Mouse (Mus musculus): ENCODE data around the gene Il20. TPM values are rescaled to one million over a fixed set of nuclear protein-coding genes. Genes with fewer than 3 reads are reported as not detected.

Il20 gene
- polyA plus RNA-seq (2012; rRNA removed) (not detected in 2 replicates), polyA plus RNA-seq (2014; fragmentation: Nextera tagmentation; extraction: Ambion mirVana) (not detected in 2 replicates)

DNA sequence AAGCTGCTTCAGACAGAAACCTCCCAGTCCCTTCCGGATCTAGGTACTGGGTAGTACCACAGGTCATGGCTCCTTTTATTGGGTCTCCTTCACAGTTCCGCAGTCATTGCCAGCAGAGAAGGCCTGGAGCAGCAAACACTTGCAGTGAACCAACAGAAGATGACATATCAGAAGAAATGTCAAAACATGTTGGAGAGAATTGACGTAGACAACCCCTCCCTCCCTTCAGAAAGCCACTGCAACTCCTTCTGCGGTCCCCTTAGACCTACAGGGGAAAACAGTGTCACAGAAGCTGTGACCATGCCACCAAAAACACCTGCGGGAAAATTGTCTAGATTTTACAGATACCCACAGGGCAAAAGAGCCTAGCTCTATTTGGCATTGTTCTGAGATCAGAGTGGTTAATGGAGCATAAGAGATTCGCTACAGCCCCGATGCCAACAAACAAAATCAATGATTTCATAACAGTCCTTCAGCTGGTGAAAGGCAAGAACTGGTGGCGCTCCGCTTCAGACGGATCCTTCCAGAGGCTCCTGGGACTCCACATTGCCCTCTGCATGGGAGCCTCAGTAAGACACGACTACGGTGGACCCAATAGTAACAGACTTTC, at the start of gene Il20:
Gene Il20 (minus strand): TSS at position 51 of the 610 bp plus-strand sequence.
- ATAC-seq (ENCODE audit: insufficient read depth) (no peak), DNase-seq (ENCODE audit: low read depth in 3 of 3, low spot score in 3 of 3) (no peak)
- Histone ChIP-seq H3K4me2 (ENCODE audit: low read depth) (no peak within 1 kb of the TSS), H3K9ac (replicated peaks) (no peak within 1 kb of the TSS), H3K9me3 (ENCODE audit: control insufficient read depth, low read length) (no peaks in the 10 kb centered on the region), H3K36me3 (replicated peaks; ENCODE audit: control insufficient read depth, insufficient read depth, low read depth) (no peaks in the 10 kb centered on the region), H3K4me1 (replicated peaks; ENCODE audit: control insufficient read depth in 2 of 2, insufficient read depth in 2 of 2, low read length in 1 of 2) (no peaks in the 10 kb centered on the region), H3K4me3 (ENCODE audit: insufficient read depth in 1 of 2, low read depth in 2 of 2, low read length in 2 of 2) (no peak within 1 kb of the TSS), H3K27me3 (ENCODE audit: control insufficient read depth, insufficient read depth, low read length) (no peaks in the 10 kb centered on the region), H3K27ac (no peak within 1 kb of the TSS)
- TF ChIP-seq CTCF (IDR thresholded peaks at IDR 0.05; ENCODE audit: low read depth) (no peak), EP300 (IDR thresholded peaks at IDR 0.05; ENCODE audit: low read depth) (no peak)
- 67% methylated on average over 12 of the region's 12 CpGs for WGBS (ENCODE audit: insufficient replicate concordance)

GRCm38 (mm10) chr1:130946920-130947319, 35.7 kb upstream of the Il20 start:
- H3K9ac ChIP-seq (replicated peaks), result no peak overlapping the region
- H3K4me1 ChIP-seq (replicated peaks; ENCODE audit: control insufficient read depth in 2 of 2, insufficient read depth in 2 of 2, low read length in 1 of 2), result no peaks in the 10 kb centered on the region
- H3K27me3 ChIP-seq (ENCODE audit: control insufficient read depth, insufficient read depth, low read length), result no peaks in the 10 kb centered on the region
- no peak overlapping the region for H3K27ac ChIP-seq
- no peak for DNase-seq (ENCODE audit: low read depth in 3 of 3, low spot score in 3 of 3)
- 52% methylated on average over 6 of the region's 6 CpGs for WGBS (ENCODE audit: insufficient replicate concordance)
- TF ChIP-seq CTCF (IDR thresholded peaks at IDR 0.05; ENCODE audit: low read depth), result no peak
- TF ChIP-seq EP300 (IDR thresholded peaks at IDR 0.05; ENCODE audit: low read depth), result no peak
- no peaks in the 10 kb centered on the region for H3K36me3 ChIP-seq (replicated peaks; ENCODE audit: control insufficient read depth, insufficient read depth, low read depth)
- H3K9me3 ChIP-seq (ENCODE audit: control insufficient read depth, low read length), result no peaks in the 10 kb centered on the region
- ATAC-seq (ENCODE audit: insufficient read depth), result no peak
- H3K4me3 ChIP-seq (ENCODE audit: insufficient read depth in 1 of 2, low read depth in 2 of 2, low read length in 2 of 2), result no peak overlapping the region
- H3K4me2 ChIP-seq (ENCODE audit: low read depth), result no peak overlapping the region

DNA sequence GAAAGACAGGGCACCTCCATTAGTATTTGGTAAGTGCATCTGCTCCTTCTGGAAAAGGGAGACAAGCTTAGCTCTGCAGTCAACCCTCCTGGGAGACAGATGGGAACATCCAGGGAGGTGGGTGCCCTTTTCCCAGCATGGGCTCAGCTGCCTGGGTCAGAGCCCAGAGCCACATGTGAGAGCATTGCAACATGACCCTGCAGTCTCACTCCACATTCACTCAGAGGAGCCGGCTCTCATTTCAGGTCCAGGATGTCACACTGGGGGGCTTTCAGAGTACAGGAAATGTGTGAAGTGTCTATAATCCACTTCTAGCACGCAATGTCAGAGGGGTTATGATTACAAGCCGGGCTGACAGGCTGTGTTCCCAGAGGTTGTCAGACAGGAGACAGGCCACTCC, 30.6 kb upstream of the Il20 start:
- H3K36me3 ChIP-seq (replicated peaks; ENCODE audit: control insufficient read depth, insufficient read depth, low read depth), result no peaks in the 10 kb centered on the region
- 44% methylated on average over 3 of the region's 3 CpGs for WGBS (ENCODE audit: insufficient replicate concordance)
- no peak overlapping the region for H3K9ac ChIP-seq (replicated peaks)
- no peak for TF ChIP-seq CTCF (IDR thresholded peaks at IDR 0.05; ENCODE audit: low read depth)
- TF ChIP-seq EP300 (IDR thresholded peaks at IDR 0.05; ENCODE audit: low read depth), result no peak
- H3K4me2 ChIP-seq (ENCODE audit: low read depth), result no peak overlapping the region
- no peak for ATAC-seq (ENCODE audit: insufficient read depth)
- no peaks in the 10 kb centered on the region for H3K9me3 ChIP-seq (ENCODE audit: control insufficient read depth, low read length)
- no peaks in the 10 kb centered on the region for H3K4me1 ChIP-seq (replicated peaks; ENCODE audit: control insufficient read depth in 2 of 2, insufficient read depth in 2 of 2, low read length in 1 of 2)
- no peak overlapping the region for H3K4me3 ChIP-seq (ENCODE audit: insufficient read depth in 1 of 2, low read depth in 2 of 2, low read length in 2 of 2)
- H3K27me3 ChIP-seq (ENCODE audit: control insufficient read depth, insufficient read depth, low read length), result no peaks in the 10 kb centered on the region
- DNase-seq (ENCODE audit: low read depth in 3 of 3, low spot score in 3 of 3), result no peak
- no peak overlapping the region for H3K27ac ChIP-seq

- no peak for TF ChIP-seq EP300 (IDR thresholded peaks at IDR 0.05; ENCODE audit: low read depth)
- no peak for TF ChIP-seq CTCF (IDR thresholded peaks at IDR 0.05; ENCODE audit: low read depth)
- H3K4me1 ChIP-seq (replicated peaks; ENCODE audit: control insufficient read depth in 2 of 2, insufficient read depth in 2 of 2, low read length in 1 of 2), result no peaks in the 10 kb centered on the region
- H3K27me3 ChIP-seq (ENCODE audit: control insufficient read depth, insufficient read depth, low read length), result no peaks in the 10 kb centered on the region
- H3K4me3 ChIP-seq (ENCODE audit: insufficient read depth in 1 of 2, low read depth in 2 of 2, low read length in 2 of 2), result no peak within 1 kb of the TSS
- H3K27ac ChIP-seq, result no peak within 1 kb of the TSS
- DNase-seq (ENCODE audit: low read depth in 3 of 3, low spot score in 3 of 3) (no peak), ATAC-seq (ENCODE audit: insufficient read depth) (no peak)
- whole genome bisulfite sequencing (ENCODE audit: insufficient replicate concordance), result 63% methylated on average over 4 of the region's 4 CpGs
- no peaks in the 10 kb centered on the region for H3K36me3 ChIP-seq (replicated peaks; ENCODE audit: control insufficient read depth, insufficient read depth, low read depth)
- H3K4me2 ChIP-seq (ENCODE audit: low read depth), result no peak within 1 kb of the TSS
- no peaks in the 10 kb centered on the region for H3K9me3 ChIP-seq (ENCODE audit: control insufficient read depth, low read length)
- no peak within 1 kb of the TSS for H3K9ac ChIP-seq (replicated peaks)
Observed at GRCm38 (mm10) chr1:130940065-130940687, 28.9 kb upstream of the Il20 start, which contains the start of gene Il19. TSS of gene Il19 (minus strand) at chr1:130940115.

DNA sequence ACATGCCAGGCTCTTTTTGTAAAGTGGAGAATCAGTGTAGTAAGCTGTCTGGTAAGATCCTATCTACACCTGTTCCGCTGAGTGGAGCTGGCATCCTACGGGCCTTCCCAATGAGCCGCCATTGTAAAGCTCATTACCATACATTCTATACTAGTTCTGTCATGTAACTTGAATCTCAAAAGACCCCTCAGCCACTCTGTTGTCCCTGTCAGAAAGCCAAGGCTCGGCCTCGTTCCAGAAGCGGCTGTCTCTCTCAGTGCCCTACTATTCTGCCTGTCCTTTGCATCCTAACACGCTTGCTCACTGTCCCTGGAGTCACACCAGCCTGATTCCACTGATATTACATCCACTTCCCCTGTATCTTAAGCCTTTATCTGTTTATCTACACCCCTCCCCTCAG, 26.9 kb upstream of the Il20 start:
- DNase-seq (ENCODE audit: low read depth in 3 of 3, low spot score in 3 of 3) (no peak), ATAC-seq (ENCODE audit: insufficient read depth) (no peak)
- TF ChIP-seq CTCF (IDR thresholded peaks at IDR 0.05; ENCODE audit: low read depth), result no peak
- TF ChIP-seq EP300 (IDR thresholded peaks at IDR 0.05; ENCODE audit: low read depth), result no peak
- H3K27ac ChIP-seq, result no peak overlapping the region
- 77% methylated on average over 7 of the region's 7 CpGs for WGBS (ENCODE audit: insufficient replicate concordance)
- H3K4me1 ChIP-seq (replicated peaks; ENCODE audit: control insufficient read depth in 2 of 2, insufficient read depth in 2 of 2, low read length in 1 of 2), result no peaks in the 10 kb centered on the region
- H3K27me3 ChIP-seq (ENCODE audit: control insufficient read depth, insufficient read depth, low read length), result no peaks in the 10 kb centered on the region
- no peak overlapping the region for H3K4me2 ChIP-seq (ENCODE audit: low read depth)
- H3K36me3 ChIP-seq (replicated peaks; ENCODE audit: control insufficient read depth, insufficient read depth, low read depth), result no peaks in the 10 kb centered on the region
- H3K9ac ChIP-seq (replicated peaks), result no peak overlapping the region
- no peak overlapping the region for H3K4me3 ChIP-seq (ENCODE audit: insufficient read depth in 1 of 2, low read depth in 2 of 2, low read length in 2 of 2)
- no peaks in the 10 kb centered on the region for H3K9me3 ChIP-seq (ENCODE audit: control insufficient read depth, low read length)

Data from liver, embryonic 14.5 days (tissue).